Mouse (Mus musculus) limb, embryonic 11.5 days (tissue): ENCODE data around the gene D630003M21Rik. TPM values are rescaled to one million over a fixed set of nuclear protein-coding genes. Genes with fewer than 3 reads are reported as not detected.

ENCODE experiments used
- ATAC-seq: fragments of 200-750 bp; cut with Nextera tagmentation; 2 replicates; pipeline ENCODE4 v1.8.0; 2017; ENCODE audit warnings: low read depth; ENCODE audit not compliant: insufficient number of reproducible peaks, low FRiP score, low TSS enrichment
- DNase-seq: peaks from one replicate; pipeline ENCODE4 v3.0.0-alpha.2; 2015; ENCODE audit warnings: low spot score
- H3K27ac ChIP-seq: fragments of 300-500 bp; sonication (generic); replicated peaks from 2 replicates; pipeline ENCODE4 v1.5.1; 2014; ENCODE audit warnings: low read depth, mild to moderate bottlenecking, low read length
- H3K27me3 ChIP-seq: fragments of 300-500 bp; sonication (generic); 2 replicates; pipeline ENCODE4 v1.6.1; 2014; ENCODE audit warnings: mild to moderate bottlenecking, low read length, mixed read lengths; ENCODE audit not compliant: control insufficient read depth, insufficient read depth
- H3K36me3 ChIP-seq: fragments of 300-500 bp; sonication (generic); 2 replicates; pipeline ENCODE4 v1.6.1; 2014; ENCODE audit warnings: mild to moderate bottlenecking, low read length, moderate library complexity, mixed read lengths; ENCODE audit not compliant: control insufficient read depth, insufficient read depth
- H3K4me1 ChIP-seq: fragments of 300-500 bp; sonication (generic); 2 replicates; pipeline ENCODE4 v1.6.1; 2014; ENCODE audit warnings: low read length, mixed read lengths; ENCODE audit not compliant: control insufficient read depth, insufficient read depth
- H3K4me2 ChIP-seq: fragments of 300-500 bp; sonication (generic); 2 replicates; pipeline ENCODE4 v1.6.1; 2014; ENCODE audit warnings: low read depth, mild to moderate bottlenecking, moderate library complexity; ENCODE audit not compliant: severe bottlenecking
- H3K4me3 ChIP-seq: fragments of 300-500 bp; sonication (generic); 2 replicates; pipeline ENCODE4 v1.5.1; 2014; ENCODE audit warnings: low read depth, low read length
- H3K9ac ChIP-seq: fragments of 300-500 bp; sonication (generic); 2 replicates; pipeline ENCODE4 v1.6.1; 2014; ENCODE audit warnings: mild to moderate bottlenecking, low read length
- H3K9me3 ChIP-seq: fragments of 300-500 bp; sonication (generic); 2 replicates; pipeline ENCODE4 v1.6.1; 2016; ENCODE audit warnings: low read length; ENCODE audit not compliant: control insufficient read depth
- WGBS: fragments of 180-500 bp; shearing (Covaris S2); extraction: QIAGEN DNeasy Blood & Tissue Kit; methylation state at CpG from one replicate; pipeline ENCODE4 v1.1.7; 2014; 5-methylcytosine and 5-hydroxymethylcytosine counted together
- polyA plus RNA-seq: library from polyadenylated mRNA; unstranded; fragments of >200 nt; fragmentation: Nextera tagmentation; extraction: Ambion mirVana; gene quantifications from 2 replicates; pipeline ENCODE4 v1.2.1, GENCODE M21; 2014

D630003M21Rik gene
- polyA plus RNA-seq, 1 experiment from 2014 or later = 3.2 TPM

- ATAC-seq (no peak), DNase-seq (no peak)
- Histone ChIP-seq H3K4me3 (no peak overlapping the region), H3K9ac (no peak overlapping the region), H3K4me1 (no peaks in the 10 kb centered on the region), H3K27ac (no peak overlapping the region), H3K27me3 (no peaks in the 10 kb centered on the region), H3K4me2 (no peak overlapping the region), H3K36me3 (no peaks in the 10 kb centered on the region), H3K9me3 (no peaks in the 10 kb centered on the region)
- WGBS = 58% methylated on average over 11 of the region's 11 CpGs
Measured at GRCm38 (mm10) chr2:158186206-158186871, 42.7 kb downstream of the D630003M21Rik start.

- H3K9ac ChIP-seq = no peak overlapping the region
- H3K9me3 ChIP-seq = no peaks in the 10 kb centered on the region
- H3K4me1 ChIP-seq = no peaks in the 10 kb centered on the region; the same call in none of the 2 replicates
- H3K4me3 ChIP-seq = no peak overlapping the region
- H3K4me2 ChIP-seq = no peak overlapping the region
- no peak overlapping the region for H3K27ac ChIP-seq
- no peak for DNase-seq
- WGBS = 89% methylated on average over 8 of the region's 8 CpGs
- ATAC-seq = no peak
- H3K27me3 ChIP-seq = no peaks in the 10 kb centered on the region
- no peaks in the 10 kb centered on the region for H3K36me3 ChIP-seq
Measured at GRCm38 (mm10) chr2:158183266-158183665, 45.8 kb downstream of the D630003M21Rik start.

- H3K4me3 ChIP-seq = no peak overlapping the region
- H3K27me3 ChIP-seq = no peaks in the 10 kb centered on the region
- WGBS = 59% methylated on average over 6 of the region's 6 CpGs
- no peak for ATAC-seq
- H3K9me3 ChIP-seq = no peaks in the 10 kb centered on the region
- H3K4me1 ChIP-seq = no peaks in the 10 kb centered on the region; the same call in none of the 2 replicates
- no peak overlapping the region for H3K4me2 ChIP-seq
- no peaks in the 10 kb centered on the region for H3K36me3 ChIP-seq
- H3K27ac ChIP-seq = no peak overlapping the region
- no peak overlapping the region for H3K9ac ChIP-seq
- no peak for DNase-seq
Measured at GRCm38 (mm10) chr2:158181932-158182331, 47.1 kb downstream of the D630003M21Rik start.

DNA sequence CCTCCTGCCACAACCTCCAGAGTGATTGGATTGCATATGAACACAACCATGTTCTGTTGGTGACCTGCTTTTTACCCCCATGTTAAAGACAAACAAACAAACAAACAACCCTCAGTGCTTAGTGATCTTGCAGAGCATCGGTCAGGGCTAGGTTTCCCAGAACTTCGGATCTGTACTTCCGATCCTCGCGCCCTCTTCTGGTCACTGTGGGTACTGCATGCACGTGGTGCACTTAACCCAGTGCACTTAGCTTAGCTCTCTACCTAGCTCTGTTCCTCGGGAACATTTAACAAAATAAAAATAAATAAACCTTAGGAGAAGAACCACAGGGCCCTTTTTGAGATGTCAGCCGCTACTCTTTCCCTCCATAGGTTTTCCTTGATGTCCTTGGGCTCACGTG, 48.2 kb downstream of the D630003M21Rik start:
- H3K9ac ChIP-seq = no peak overlapping the region
- DNase-seq (peak; percentile 80), ATAC-seq (no peak)
- no peak overlapping the region for H3K4me3 ChIP-seq
- no peaks in the 10 kb centered on the region; the same call in none of the 2 replicates for H3K4me1 ChIP-seq
- H3K4me2 ChIP-seq = no peak overlapping the region
- H3K27me3 ChIP-seq = no peaks in the 10 kb centered on the region
- H3K9me3 ChIP-seq = no peaks in the 10 kb centered on the region
- 42% methylated on average over 9 of the region's 9 CpGs for WGBS
- no peaks in the 10 kb centered on the region for H3K36me3 ChIP-seq
- no peak overlapping the region for H3K27ac ChIP-seq

DNA sequence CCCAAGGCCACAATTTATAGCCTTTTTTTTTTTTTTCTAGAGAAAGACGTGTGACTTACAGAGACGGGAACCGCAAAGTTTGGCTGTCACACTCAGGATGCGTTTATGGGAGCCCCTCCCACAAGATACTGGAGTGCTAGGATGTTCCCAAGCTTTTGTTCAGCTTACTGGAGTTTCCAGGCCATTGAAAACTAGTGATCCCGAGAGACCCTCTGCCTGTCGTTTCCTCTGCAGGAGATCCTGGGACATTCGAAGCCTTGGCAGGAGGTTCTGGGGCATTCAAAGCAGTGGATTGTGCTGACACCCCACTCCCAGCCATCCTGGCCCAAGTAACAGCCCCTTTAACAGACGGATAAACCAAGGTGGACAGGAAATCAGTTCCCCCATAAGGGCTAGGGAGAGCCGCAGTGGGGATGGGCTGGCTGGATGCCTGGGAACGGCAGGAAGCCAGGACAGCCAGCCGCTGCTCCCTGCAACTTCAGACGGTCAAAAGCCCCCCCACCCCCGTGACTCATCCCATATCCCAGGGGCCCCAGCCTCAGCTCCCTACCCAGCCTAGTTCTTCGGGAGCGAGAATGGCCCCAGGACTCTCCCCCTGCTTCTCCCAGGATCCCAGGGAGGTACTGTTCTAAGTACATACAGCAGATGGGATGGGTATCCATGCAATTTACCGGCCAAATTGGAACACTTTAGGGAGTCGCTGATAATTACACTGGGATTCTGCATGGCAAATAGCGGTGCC, 49.5 kb downstream of the D630003M21Rik start:
- ATAC-seq = no peak
- Histone ChIP-seq H3K9ac (no peak overlapping the region; the same call in 1 of the 2 replicates), H3K9me3 (no peaks in the 10 kb centered on the region), H3K4me2 (peak overlapping the region; percentile 51), H3K27ac (no peak overlapping the region), H3K27me3 (no peaks in the 10 kb centered on the region), H3K4me1 (no peaks in the 10 kb centered on the region; the same call in none of the 2 replicates), H3K4me3 (peak overlapping the region; percentile 22), H3K36me3 (no peaks in the 10 kb centered on the region)
- WGBS = 28% methylated on average over 18 of the region's 18 CpGs
- no peak for DNase-seq

GRCm38 (mm10) chr2:158178696-158179369, 50.2 kb downstream of the D630003M21Rik start:
- no peak overlapping the region for H3K27ac ChIP-seq
- H3K4me3 ChIP-seq = peak overlapping the region; percentile 22
- H3K4me2 ChIP-seq = peak overlapping the region; percentile 51
- H3K9me3 ChIP-seq = no peaks in the 10 kb centered on the region
- H3K9ac ChIP-seq = no peak overlapping the region; the same call in 1 of the 2 replicates
- no peaks in the 10 kb centered on the region for H3K36me3 ChIP-seq
- DNase-seq = peak; percentile 86
- H3K4me1 ChIP-seq = no peaks in the 10 kb centered on the region; the same call in none of the 2 replicates
- WGBS = 10% methylated on average over 17 of the region's 19 CpGs
- H3K27me3 ChIP-seq = no peaks in the 10 kb centered on the region
- ATAC-seq = peak; percentile 87

DNA sequence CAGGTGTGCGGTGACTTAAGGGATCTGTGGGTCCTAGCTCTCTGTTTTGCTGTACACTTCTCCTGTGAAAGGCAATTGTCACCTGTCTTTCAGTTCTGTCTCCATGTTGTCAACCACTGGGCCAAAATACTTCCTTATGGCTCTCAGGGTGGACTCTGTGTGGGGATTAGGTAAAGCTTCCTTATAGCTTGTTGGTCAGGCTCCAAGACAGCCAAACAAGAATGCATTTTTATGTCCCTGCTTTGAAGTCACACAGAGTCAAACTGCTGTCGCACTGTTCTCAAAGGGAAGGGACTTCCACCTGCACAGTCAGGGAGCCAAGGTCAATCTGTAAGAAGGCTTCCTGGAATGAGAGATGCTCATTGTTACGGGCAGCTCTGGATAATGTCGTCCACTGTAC, 50.9 kb downstream of the D630003M21Rik start:
- 75% methylated on average over 4 of the region's 4 CpGs for WGBS
- no peak for DNase-seq
- Histone ChIP-seq H3K4me1 (no peaks in the 10 kb centered on the region; the same call in none of the 2 replicates), H3K9me3 (no peaks in the 10 kb centered on the region), H3K27me3 (no peaks in the 10 kb centered on the region), H3K27ac (no peak overlapping the region), H3K4me3 (no peak overlapping the region), H3K4me2 (no peak overlapping the region), H3K36me3 (no peaks in the 10 kb centered on the region), H3K9ac (no peak overlapping the region)
- no peak for ATAC-seq

GRCm38 (mm10) chr2:158177574-158177973, 51.4 kb downstream of the D630003M21Rik start:
- Histone ChIP-seq H3K4me3 (no peak overlapping the region), H3K4me2 (no peak overlapping the region), H3K9ac (no peak overlapping the region), H3K27ac (no peak overlapping the region), H3K9me3 (no peaks in the 10 kb centered on the region), H3K4me1 (no peaks in the 10 kb centered on the region; the same call in none of the 2 replicates), H3K36me3 (no peaks in the 10 kb centered on the region), H3K27me3 (no peaks in the 10 kb centered on the region)
- ATAC-seq = no peak
- WGBS = 56% methylated on average over 3 of the region's 3 CpGs
- no peak for DNase-seq
